Mouse (Mus musculus) brain, embryonic 14.5 days (tissue): ENCODE measurements at regions not wholly inside any gene's neighbourhood (a gene's known extent, or its start where the extent isn't known, plus 50 kb on each side); places are given as distances from the start of the nearest gene placed in this dataset.

ENCODE experiments used
- DNase-seq: peaks from one replicate; pipeline ENCODE4 v3.0.0-alpha.2; 2011; ENCODE audit warnings: low read depth
- CTCF ChIP-seq: fragments of 200-500 bp; IDR thresholded peaks from 2 replicates; pipeline ENCODE4 v1.5.1; 2012; ENCODE audit warnings: inconsistent platforms, mild to moderate bottlenecking, moderate library complexity, borderline replicate concordance; ENCODE audit not compliant: insufficient read depth, insufficient read length; ENCODE audit errors: extremely low read depth
- POLR2A ChIP-seq: fragments of 200-500 bp; IDR thresholded peaks from 2 replicates; pipeline ENCODE4 v1.6.1; 2012; ENCODE audit warnings: mild to moderate bottlenecking, inconsistent platforms, borderline replicate concordance; ENCODE audit not compliant: poor library complexity, insufficient read depth, insufficient read length, severe bottlenecking; ENCODE audit errors: extremely low read depth

- no peak for TF ChIP-seq CTCF
- no peak for TF ChIP-seq POLR2A
- DNase-seq, result peak; percentile 60
Measured at GRCm38 (mm10) chr9:26493740-26494139, 239.8 kb upstream of the B3gat1 start.

GRCm38 (mm10) chr9:26502027-26502426 lies 231.5 kb upstream of the B3gat1 start:
- TF ChIP-seq CTCF (no peak), POLR2A (no peak)
- DNase-seq, result peak; percentile 18

GRCm38 (mm10) chr9:26505941-26506340 lies 227.6 kb upstream of the B3gat1 start:
- TF ChIP-seq CTCF, result no peak
- TF ChIP-seq POLR2A, result no peak
- DNase-seq, result peak; percentile 13

GRCm38 (mm10) chr9:26518651-26519050 lies 214.9 kb upstream of the B3gat1 start:
- no peak for TF ChIP-seq POLR2A
- no peak for TF ChIP-seq CTCF
- DNase-seq, result peak; percentile 80

- TF ChIP-seq CTCF (no peak), POLR2A (no peak)
- DNase-seq, result peak; percentile 86
Measured at GRCm38 (mm10) chr9:26519581-26520501, 213.7 kb upstream of the B3gat1 start.

GRCm38 (mm10) chr9:26524089-26524488 lies 209.4 kb upstream of the B3gat1 start:
- DNase-seq, result peak; percentile 13
- TF ChIP-seq POLR2A, result no peak
- no peak for TF ChIP-seq CTCF

GRCm38 (mm10) chr9:26528761-26529160 lies 204.8 kb upstream of the B3gat1 start:
- DNase-seq, result peak; percentile 62
- TF ChIP-seq POLR2A, result no peak
- no peak for TF ChIP-seq CTCF

- no peak for DNase-seq
- TF ChIP-seq POLR2A, result no peak
Measured at GRCm38 (mm10) chr9:26539042-26539441, 194.5 kb upstream of the B3gat1 start.

- no peak for TF ChIP-seq POLR2A
- TF ChIP-seq CTCF, result no peak
- peak; percentile 18 for DNase-seq
Measured at GRCm38 (mm10) chr9:26548328-26548922, 185.1 kb upstream of the B3gat1 start.

- TF ChIP-seq CTCF (no peak), POLR2A (no peak)
- DNase-seq, result no peak
Measured at GRCm38 (mm10) chr9:26549118-26549517, 184.4 kb upstream of the B3gat1 start.

- DNase-seq, result peak; percentile 17
- TF ChIP-seq CTCF, result no peak
- no peak for TF ChIP-seq POLR2A
Measured at GRCm38 (mm10) chr9:26549551-26549950, 184.0 kb upstream of the B3gat1 start.
